Mouse (Mus musculus) embryonic facial prominence, embryonic 11.5 days (tissue): ENCODE measurements around the gene Fpr1. TPM values are rescaled to one million over a fixed set of nuclear protein-coding genes. Genes with fewer than 3 reads are reported as not detected.

Experiments
- ATAC-seq: fragments of 200-750 bp; cut with Nextera tagmentation; replicated peaks from 2 replicates; pipeline ENCODE4 v1.8.0; 2017; ENCODE audit warnings: low read depth; ENCODE audit not compliant: insufficient number of reproducible peaks, low FRiP score, low TSS enrichment
- DNase-seq: peaks from one replicate; pipeline ENCODE4 v3.0.0-alpha.2; 2015; ENCODE audit warnings: low spot score
- H3K27ac ChIP-seq: fragments of 300-500 bp; sonication (generic); replicated peaks from 2 replicates; pipeline ENCODE4 v1.5.1; 2014; ENCODE audit warnings: mild to moderate bottlenecking, low read depth, low read length, control low read depth
- H3K27me3 ChIP-seq: fragments of 300-500 bp; sonication (generic); 2 replicates; pipeline ENCODE4 v1.6.1; 2014; ENCODE audit warnings: mild to moderate bottlenecking, low read length, moderate library complexity, mixed read lengths; ENCODE audit not compliant: control insufficient read depth, insufficient read depth
- H3K36me3 ChIP-seq: fragments of 300-500 bp; sonication (generic); replicated peaks from 2 replicates; pipeline ENCODE4 v1.6.1; 2014; ENCODE audit warnings: low read depth, mild to moderate bottlenecking, low read length, moderate library complexity, mixed read lengths; ENCODE audit not compliant: control insufficient read depth, insufficient read depth
- H3K4me1 ChIP-seq: fragments of 300-500 bp; sonication (generic); 2 replicates; pipeline ENCODE4 v1.6.1; 2014; ENCODE audit warnings: low read length, mixed read lengths; ENCODE audit not compliant: control insufficient read depth, insufficient read depth
- H3K4me2 ChIP-seq: fragments of 300-500 bp; sonication (generic); 2 replicates; pipeline ENCODE4 v1.6.1; 2014; ENCODE audit warnings: low read depth, mild to moderate bottlenecking, control low read depth, low read length, moderate library complexity
- H3K4me3 ChIP-seq: fragments of 300-500 bp; sonication (generic); 2 replicates; pipeline ENCODE4 v1.5.1; 2014; ENCODE audit warnings: low read depth, low read length, control low read depth
- H3K9ac ChIP-seq: fragments of 300-500 bp; sonication (generic); replicated peaks from 2 replicates; pipeline ENCODE4 v1.6.1; 2014; ENCODE audit warnings: mild to moderate bottlenecking, control low read depth, low read length
- H3K9me3 ChIP-seq: fragments of 300-500 bp; sonication (generic); replicated peaks from 2 replicates; pipeline ENCODE4 v1.6.1; 2016; ENCODE audit warnings: mild to moderate bottlenecking, low read length, inconsistent platforms, mixed read lengths; ENCODE audit not compliant: control insufficient read depth
- WGBS: fragments of 180-500 bp; shearing (Covaris S2); extraction: QIAGEN DNeasy Blood & Tissue Kit; methylation state at CpG from one replicate; pipeline ENCODE4 v1.1.7; 2014; 5-methylcytosine and 5-hydroxymethylcytosine counted together
- polyA plus RNA-seq: library from polyadenylated mRNA; unstranded; fragments of >200 nt; fragmentation: Nextera tagmentation; extraction: Ambion mirVana; gene quantifications from 2 replicates; pipeline ENCODE4 v1.2.1, GENCODE M21; 2014

The Fpr1 gene
- polyA plus RNA-seq, 1 experiment from 2014 or later = 0.15 TPM

- Histone ChIP-seq H3K9me3 (no peaks in the 10 kb centered on the region), H3K4me1 (peaks cover 6% of the 10 kb centered on the region), H3K9ac (no peak overlapping the region), H3K4me2 (no peak overlapping the region), H3K27me3 (no peaks in the 10 kb centered on the region), H3K4me3 (no peak overlapping the region), H3K27ac (no peak overlapping the region), H3K36me3 (peaks cover 4% of the 10 kb centered on the region)
- ATAC-seq = no peak
- WGBS = 80% methylated on average over 5 of the region's 5 CpGs
- DNase-seq = no peak
Measured at GRCm38 (mm10) chr17:17836101-17836500, 47.6 kb downstream of the Fpr1 start.

- no peak overlapping the region for H3K4me3 ChIP-seq
- no peaks in the 10 kb centered on the region for H3K9me3 ChIP-seq
- H3K9ac ChIP-seq = no peak overlapping the region
- no peak for ATAC-seq
- H3K27me3 ChIP-seq = no peaks in the 10 kb centered on the region
- peak; percentile 68 for DNase-seq
- H3K36me3 ChIP-seq = no peaks in the 10 kb centered on the region; the same call in none of the 2 replicates
- peaks cover 8% of the 10 kb centered on the region for H3K4me1 ChIP-seq
- WGBS = 11% methylated on average over 1 of the region's 1 CpGs
- H3K27ac ChIP-seq = no peak overlapping the region
- H3K4me2 ChIP-seq = no peak overlapping the region
Measured at GRCm38 (mm10) chr17:17834896-17835295, 48.8 kb downstream of the Fpr1 start.

- DNase-seq (no peak), ATAC-seq (no peak)
- no peaks in the 10 kb centered on the region for H3K9me3 ChIP-seq
- peaks cover 8% of the 10 kb centered on the region for H3K4me1 ChIP-seq
- H3K27ac ChIP-seq = no peak overlapping the region
- WGBS = 58% methylated on average over 7 of the region's 7 CpGs
- H3K36me3 ChIP-seq = no peaks in the 10 kb centered on the region; the same call in 1 of the 2 replicates
- H3K4me3 ChIP-seq = peak overlapping the region; percentile 86; the same call in 1 of the 2 replicates
- H3K9ac ChIP-seq = no peak overlapping the region
- peak overlapping the region; percentile 76 for H3K4me2 ChIP-seq
- H3K27me3 ChIP-seq = no peaks in the 10 kb centered on the region
Measured at GRCm38 (mm10) chr17:17830731-17831130, 53.0 kb downstream of the Fpr1 start.

- Histone ChIP-seq H3K36me3 (no peaks in the 10 kb centered on the region; the same call in 1 of the 2 replicates), H3K4me1 (peaks cover 8% of the 10 kb centered on the region), H3K9ac (peak overlapping the region; percentile 88), H3K27ac (peak overlapping the region; percentile 11; the same call in 1 of the 2 replicates), H3K27me3 (no peaks in the 10 kb centered on the region), H3K4me3 (peak overlapping the region; percentile 86), H3K9me3 (no peaks in the 10 kb centered on the region), H3K4me2 (peak overlapping the region; percentile 76)
- 56% methylated on average over 23 of the region's 23 CpGs for WGBS
- no peak for DNase-seq
- no peak for ATAC-seq
Measured at GRCm38 (mm10) chr17:17829816-17830535, 53.8 kb downstream of the Fpr1 start.

- H3K27me3 ChIP-seq = no peaks in the 10 kb centered on the region
- DNase-seq = no peak
- H3K9me3 ChIP-seq = no peaks in the 10 kb centered on the region
- no peak for ATAC-seq
- peak overlapping the region; percentile 100 for H3K27ac ChIP-seq
- H3K4me3 ChIP-seq = peak overlapping the region; percentile 86
- peak overlapping the region; percentile 76 for H3K4me2 ChIP-seq
- H3K36me3 ChIP-seq = no peaks in the 10 kb centered on the region; the same call in 1 of the 2 replicates
- WGBS = 3% methylated on average over 6 of the region's 6 CpGs
- peak overlapping the region; percentile 88 for H3K9ac ChIP-seq
- H3K4me1 ChIP-seq = peaks cover 7% of the 10 kb centered on the region
Measured at GRCm38 (mm10) chr17:17829052-17829785, 54.5 kb downstream of the Fpr1 start.

- ATAC-seq = peak; percentile 64
- no peaks in the 10 kb centered on the region for H3K9me3 ChIP-seq
- no peaks in the 10 kb centered on the region; the same call in 1 of the 2 replicates for H3K36me3 ChIP-seq
- H3K4me2 ChIP-seq = peak overlapping the region; percentile 76
- 0% methylated on average over 11 of the region's 15 CpGs for WGBS
- peak overlapping the region; percentile 86 for H3K4me3 ChIP-seq
- H3K27ac ChIP-seq = peak overlapping the region; percentile 100
- H3K9ac ChIP-seq = peak overlapping the region; percentile 88
- H3K27me3 ChIP-seq = no peaks in the 10 kb centered on the region
- H3K4me1 ChIP-seq = peaks cover 5% of the 10 kb centered on the region
- DNase-seq = peak; percentile 91
Measured at GRCm38 (mm10) chr17:17828191-17828981, 55.4 kb downstream of the Fpr1 start.

GRCm38 (mm10) chr17:17827658-17828190 lies 56.0 kb downstream of the Fpr1 start:
- Histone ChIP-seq H3K4me1 (peaks cover 5% of the 10 kb centered on the region), H3K4me3 (peak overlapping the region; percentile 86), H3K27ac (peak overlapping the region; percentile 100), H3K27me3 (no peaks in the 10 kb centered on the region), H3K9me3 (no peaks in the 10 kb centered on the region), H3K4me2 (peak overlapping the region; percentile 76), H3K36me3 (no peaks in the 10 kb centered on the region; the same call in 1 of the 2 replicates), H3K9ac (peak overlapping the region; percentile 88)
- ATAC-seq (peak; percentile 31), DNase-seq (peak; percentile 86)
- under 1% methylated on average over 12 of the region's 13 CpGs for WGBS
